Mouse (Mus musculus): ENCODE measurements around the gene Chmp6. TPM values are rescaled to one million over a fixed set of nuclear protein-coding genes. Genes with fewer than 3 reads are reported as not detected.
A peak's percentile ranks its signal among the peaks of the same experiment; 100 is the strongest.

Gene Chmp6
- total RNA-seq, 2 experiments from 2014 or later, result 32.7 to 33.3 TPM

- DNase-seq (ENCODE audit: low spot score), result peak; percentile 68
Observed at GRCm38 (mm10) chr11:119935457-119935856, 22.2 kb downstream of the Chmp6 start.

- no peak for DNase-seq (ENCODE audit: low spot score)
Observed at GRCm38 (mm10) chr11:119936456-119936855, 23.2 kb downstream of the Chmp6 start.

- DNase-seq (ENCODE audit: low spot score), result no peak
Observed at GRCm38 (mm10) chr11:119937216-119937615, 24.0 kb downstream of the Chmp6 start.

DNA sequence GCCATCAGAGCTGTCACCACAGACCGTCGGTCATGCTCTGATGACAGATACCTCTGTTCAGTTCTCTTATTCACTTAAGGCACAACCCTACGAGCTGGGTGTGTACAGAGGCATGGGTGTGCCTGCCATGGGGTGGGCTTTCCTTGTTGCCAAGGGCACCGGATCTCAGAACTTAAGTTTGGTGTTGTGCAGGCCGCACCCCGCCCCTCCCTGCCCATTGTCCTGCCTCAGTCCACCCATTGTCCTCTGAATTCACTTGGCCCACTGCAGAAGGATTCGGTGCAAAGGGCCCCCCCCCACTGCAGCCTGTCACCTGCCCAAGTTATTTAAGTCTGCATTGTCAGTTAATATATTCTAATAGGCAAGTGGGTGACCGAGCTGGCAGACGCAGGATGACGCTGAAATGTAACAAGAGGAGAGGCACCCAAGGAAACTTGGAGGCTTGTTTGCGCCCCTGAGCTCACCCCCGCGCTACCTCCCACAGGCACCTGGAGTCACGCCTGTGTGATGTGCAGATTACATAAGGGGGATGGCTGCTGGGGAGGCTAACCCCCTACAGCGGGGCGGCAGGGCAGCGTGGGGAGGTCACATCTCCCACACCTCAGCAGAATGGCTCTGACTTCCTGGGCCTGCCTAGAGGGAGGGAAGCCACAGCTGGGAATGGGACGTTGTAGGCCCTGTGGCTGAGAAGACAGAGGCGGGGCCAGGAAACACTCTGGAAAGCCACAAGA lies 24.7 kb downstream of the Chmp6 start:
- no peak for DNase-seq (ENCODE audit: low spot score)

DNA sequence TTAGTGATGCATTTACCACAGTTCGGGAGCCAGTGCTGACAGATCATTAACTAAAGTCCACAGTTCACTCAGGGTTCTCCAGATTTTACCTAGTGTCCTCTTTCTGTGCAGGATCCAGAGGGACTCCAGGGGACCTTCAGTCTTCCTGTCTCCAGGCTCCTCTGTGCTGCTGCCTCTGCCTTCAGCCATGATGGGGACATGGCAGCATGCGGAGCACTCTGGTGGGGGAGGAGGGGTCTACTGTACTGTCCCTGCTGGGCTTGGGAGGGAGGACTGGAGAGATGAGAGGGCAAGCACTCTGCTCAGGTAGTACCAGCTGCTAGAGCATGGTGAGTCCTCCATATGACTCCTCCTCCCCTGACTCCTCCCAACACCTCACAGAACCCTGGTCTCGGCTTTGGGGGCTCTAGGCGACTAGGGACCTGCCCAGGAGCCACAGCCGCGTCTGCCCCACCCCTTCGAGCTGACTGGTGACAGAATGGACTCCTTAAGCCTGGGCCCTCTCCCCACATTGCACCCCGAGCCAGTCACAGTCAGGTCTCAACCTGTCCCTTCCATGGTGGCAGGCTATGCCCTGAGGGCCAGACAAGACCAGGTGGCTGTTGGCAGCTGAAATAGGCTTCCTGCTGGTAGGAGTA lies 26.0 kb downstream of the Chmp6 start:
- DNase-seq (ENCODE audit: low spot score), result no peak

- no peak for DNase-seq (ENCODE audit: low spot score)
Observed at GRCm38 (mm10) chr11:119939711-119940106, 26.5 kb downstream of the Chmp6 start.

DNA sequence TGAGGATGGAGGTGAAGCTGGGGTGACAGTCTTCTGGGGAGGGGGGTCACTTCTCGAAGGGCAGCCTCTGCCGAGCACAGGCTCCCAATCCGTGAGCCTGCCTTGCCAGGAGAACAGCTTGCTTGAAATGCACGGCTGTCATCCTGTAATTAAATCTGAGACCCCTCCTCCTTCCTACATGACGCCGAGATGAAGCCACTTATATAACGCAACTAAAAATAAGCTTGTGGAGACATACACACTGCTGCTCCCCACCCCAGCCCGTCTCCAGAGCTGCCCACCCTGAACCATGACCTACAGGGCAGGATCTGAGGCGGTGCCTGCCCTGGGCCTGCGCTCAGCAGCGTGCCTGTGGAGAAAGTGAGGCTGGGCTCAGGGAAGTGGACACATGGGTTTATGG lies 26.9 kb downstream of the Chmp6 start:
- no peak for DNase-seq (ENCODE audit: low spot score)

GRCm38 (mm10) chr11:119941794-119942193 lies 28.6 kb downstream of the Chmp6 start:
- DNase-seq (ENCODE audit: low spot score), result no peak

DNA sequence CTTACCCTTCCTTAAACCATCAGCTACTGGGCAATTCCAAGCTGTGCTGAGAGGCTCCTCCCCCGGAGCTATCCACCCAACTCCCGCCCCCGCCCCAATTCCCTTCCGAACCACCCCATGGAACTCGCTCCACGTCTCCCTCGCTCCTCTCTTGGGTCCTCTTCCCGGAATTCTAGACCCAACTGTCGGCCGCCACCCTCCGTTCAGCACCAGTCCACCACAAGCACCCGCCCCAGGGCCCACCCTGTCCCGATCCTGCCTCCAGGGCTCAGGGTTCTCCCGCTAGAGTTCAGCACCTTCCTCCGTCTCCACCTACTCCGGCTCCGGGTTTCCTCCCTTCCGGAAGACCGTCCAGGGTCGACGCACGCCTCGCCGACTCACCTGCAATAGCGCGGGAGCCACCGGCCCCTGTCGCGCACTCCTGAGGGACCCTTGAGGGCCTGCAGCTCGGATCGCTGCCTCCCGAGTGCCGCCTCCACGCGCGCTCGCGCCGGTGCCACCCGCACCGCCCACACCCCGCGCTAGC lies 29.0 kb downstream of the Chmp6 start:
- peak; percentile 26 for DNase-seq (ENCODE audit: low spot score)

DNA sequence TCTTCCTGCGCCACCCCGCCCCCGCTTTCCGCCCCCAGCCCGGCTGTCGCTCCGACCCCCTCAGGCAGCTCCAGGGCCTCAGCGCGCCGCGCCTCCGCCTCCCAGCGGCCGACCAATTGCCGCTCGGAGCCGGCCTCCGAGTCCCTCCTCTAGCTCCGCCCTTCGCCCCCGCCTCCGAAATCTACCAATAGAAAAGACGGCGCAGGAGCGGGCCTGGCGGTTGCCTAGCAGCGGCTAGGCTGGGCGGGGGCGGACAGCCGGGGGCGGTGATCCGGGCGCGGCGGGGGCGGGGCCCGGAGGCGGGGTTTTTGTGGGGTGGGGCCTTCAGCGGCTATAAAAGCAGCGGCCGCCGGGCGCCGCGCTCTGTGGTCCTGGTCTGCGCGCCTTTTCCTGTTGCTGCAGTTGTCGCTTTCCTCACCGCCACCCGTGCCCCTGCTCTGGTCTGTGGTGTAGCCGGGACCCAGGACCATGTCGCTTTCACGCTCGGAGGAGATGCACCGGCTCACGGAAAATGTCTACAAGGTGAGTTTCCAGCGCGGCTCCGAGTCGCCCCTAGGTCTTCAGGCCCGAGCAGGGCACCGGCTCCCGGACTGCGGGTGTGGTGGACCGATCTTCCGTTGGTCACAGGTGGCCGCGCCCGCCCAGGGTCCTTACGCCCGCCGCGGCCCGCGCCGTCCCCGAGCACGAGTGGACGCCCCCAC lies 29.6 kb downstream of the Chmp6 start, which contains the start of gene Baiap2:
Gene Baiap2, plus strand, starts transcription at position 37 of the 701 bp plus-strand sequence.
- DNase-seq (ENCODE audit: low spot score), result peak; percentile 98

DNA sequence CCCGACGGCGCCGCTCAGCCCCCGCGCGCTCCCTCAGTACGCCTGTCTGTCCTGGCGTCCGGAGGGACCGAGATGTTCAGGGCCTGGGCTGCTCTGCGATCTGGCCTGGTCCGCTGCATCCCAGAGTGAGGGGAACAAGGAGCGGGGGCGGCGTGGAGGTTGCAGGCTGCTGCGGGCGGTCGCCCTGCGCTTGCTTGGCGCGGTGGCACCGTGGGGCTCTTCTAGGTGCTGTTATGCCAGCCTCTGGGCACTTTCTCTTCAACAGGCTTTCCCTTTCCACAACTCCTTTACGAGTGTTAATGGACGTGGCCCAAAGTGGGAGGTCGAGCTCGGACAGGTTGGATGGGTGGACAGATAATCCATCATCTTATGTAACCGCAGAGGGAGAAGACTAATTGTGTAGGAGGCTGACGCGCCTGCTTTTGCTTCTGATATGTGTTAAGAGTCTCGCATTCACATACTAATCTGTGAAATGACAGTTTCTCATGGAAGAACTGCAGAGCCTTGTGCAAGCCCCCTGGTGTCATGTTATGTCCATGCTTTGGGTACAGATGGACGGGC lies 30.3 kb downstream of the Chmp6 start:
- no peak for DNase-seq (ENCODE audit: low spot score)

DNA sequence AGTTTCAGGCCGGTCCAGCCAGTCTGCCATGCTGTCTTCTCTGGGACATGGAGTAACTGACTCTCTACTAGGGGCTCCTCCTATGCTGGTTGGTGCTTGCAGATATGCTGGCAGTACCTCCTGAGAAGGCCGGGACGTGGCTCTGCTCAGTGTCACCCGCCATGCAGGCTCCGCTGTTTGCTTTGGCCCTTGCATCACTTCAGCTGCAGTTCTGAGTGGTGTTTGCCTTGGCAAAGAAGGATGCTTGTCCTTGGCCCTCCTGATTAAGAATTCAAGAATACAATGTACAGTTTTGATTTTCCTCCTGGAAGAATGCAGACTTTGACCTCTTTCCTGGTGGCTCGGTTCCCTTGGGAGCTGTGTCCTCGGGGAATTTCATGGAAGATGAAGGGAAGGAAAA lies 32.1 kb downstream of the Chmp6 start:
- no peak for DNase-seq (ENCODE audit: low spot score)

DNA sequence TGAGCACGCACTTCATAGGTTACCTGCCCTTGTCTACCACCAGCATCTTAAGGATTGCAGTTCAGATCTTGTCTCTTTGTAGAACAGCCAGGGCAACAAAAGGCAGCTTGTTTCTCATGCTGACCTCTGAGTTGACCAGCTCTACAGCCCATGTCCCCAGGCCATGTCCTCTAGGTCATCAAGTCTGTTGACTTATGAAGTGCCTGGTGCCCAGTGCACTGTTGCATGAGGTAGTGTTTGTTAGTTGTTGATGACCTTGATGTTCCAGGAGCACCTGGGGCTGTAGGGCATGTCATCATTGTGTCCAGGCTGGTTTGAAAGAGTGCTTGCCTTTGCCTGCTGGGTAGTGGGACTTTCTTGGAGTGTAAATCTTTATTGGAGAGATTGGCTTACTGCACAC lies 34.2 kb downstream of the Chmp6 start:
- no peak for DNase-seq (ENCODE audit: low spot score)

- no peak for DNase-seq (ENCODE audit: low spot score)
Observed at GRCm38 (mm10) chr11:119947897-119948296, 34.7 kb downstream of the Chmp6 start.

DNA sequence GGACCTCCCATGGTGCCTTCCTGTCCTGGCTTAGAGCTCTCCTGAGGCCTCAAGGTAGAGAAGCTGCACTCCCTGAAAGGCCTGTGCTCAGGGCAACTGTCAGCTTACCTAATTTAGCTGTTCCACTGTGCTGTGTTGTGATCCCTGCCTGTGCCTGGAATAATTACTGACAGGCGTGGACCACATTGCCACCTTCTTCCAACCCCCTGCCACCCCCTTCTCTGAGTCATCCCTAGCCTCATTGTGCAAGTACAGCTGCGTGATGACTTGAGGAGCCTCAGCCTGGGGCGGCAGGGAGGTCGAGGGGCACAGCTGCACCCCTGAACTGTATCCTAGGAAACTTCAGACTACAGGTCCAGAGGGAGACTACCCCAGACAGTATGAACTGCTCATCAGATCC lies 35.1 kb downstream of the Chmp6 start:
- no peak for DNase-seq (ENCODE audit: low spot score)

DNA sequence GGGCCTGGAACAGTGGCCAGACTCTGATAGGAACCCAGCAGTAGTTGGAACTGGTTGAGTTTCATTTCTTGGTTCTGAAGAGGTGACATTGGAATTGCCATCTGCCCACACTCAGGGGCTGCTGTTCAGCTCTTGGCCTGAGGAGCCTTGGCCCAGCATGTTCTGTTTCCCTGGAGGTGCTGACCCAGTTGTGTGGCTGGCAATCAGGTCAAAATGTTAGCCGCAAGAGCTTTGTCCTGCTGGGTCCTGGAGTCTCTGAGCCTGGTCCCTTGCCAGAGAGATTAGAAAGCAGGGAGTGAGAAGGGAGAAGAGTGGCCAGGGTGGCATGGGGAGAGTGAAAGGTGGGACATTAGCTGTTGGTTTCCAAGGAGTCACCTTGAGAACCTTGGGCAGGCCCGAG lies 35.6 kb downstream of the Chmp6 start:
- DNase-seq (ENCODE audit: low spot score), result no peak

DNA sequence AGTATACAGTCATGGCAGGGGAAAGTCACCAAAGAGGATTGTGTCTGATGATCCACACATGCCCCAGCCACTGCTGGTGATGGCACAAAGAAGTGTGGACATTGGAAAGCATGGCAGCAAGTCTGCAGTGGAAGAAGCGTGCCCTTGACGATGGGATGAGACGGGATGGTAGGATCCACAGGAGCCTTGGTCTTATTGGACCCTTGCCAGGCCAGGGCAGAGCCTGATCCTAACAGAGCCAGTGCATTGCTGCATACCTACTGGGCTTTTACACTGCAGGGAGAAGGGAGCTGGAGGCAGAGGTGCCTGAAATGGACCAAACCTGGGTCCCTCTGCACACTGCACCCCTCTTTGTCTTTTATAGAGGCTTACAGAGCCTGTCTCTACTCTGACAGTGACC lies 37.3 kb downstream of the Chmp6 start:
- no peak for DNase-seq (ENCODE audit: low spot score)

- DNase-seq (ENCODE audit: low spot score), result no peak
Observed at GRCm38 (mm10) chr11:119951326-119951725, 38.1 kb downstream of the Chmp6 start.

DNA sequence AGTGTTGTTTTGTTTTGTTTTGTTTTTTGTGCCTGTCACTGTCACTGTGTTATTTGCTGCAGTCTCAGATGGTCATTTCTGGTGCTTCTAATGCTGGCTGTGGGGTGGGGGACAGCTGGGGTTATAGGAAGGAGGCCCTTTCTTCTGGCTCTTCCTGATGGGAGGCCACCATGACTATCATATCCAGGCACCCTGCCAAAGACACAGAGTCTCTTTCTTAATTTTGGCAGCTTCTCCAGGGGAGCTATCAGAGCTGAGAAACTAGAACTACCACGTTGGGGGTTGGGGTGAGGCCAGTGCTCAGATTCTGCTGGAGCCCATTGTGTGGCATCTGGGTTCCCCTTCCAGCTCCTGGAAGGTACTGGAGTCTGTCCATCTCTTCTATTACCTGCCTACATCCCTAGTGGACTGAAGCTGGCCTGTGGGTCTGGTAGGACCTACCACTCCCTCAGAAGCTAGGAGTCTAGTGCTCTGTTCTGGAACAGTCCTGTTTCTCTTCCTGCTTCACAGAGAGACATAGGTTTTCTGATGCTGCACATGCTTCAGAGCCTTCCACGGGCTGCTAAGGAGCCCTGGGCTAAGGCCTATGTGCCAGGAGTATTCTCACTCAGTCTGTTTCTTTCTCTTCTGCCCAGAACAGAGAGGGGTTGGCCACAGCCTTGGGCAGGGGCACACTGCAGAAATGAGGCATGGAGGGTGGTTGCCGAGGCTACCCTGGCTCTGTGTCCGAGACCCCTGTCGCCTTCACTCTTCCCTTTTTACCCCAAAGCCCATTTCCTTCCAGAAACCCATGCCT lies 39.4 kb downstream of the Chmp6 start:
- DNase-seq (ENCODE audit: low spot score), result peak; percentile 61

- no peak for DNase-seq (ENCODE audit: low spot score)
Observed at GRCm38 (mm10) chr11:119954233-119954632, 41.0 kb downstream of the Chmp6 start.

DNA sequence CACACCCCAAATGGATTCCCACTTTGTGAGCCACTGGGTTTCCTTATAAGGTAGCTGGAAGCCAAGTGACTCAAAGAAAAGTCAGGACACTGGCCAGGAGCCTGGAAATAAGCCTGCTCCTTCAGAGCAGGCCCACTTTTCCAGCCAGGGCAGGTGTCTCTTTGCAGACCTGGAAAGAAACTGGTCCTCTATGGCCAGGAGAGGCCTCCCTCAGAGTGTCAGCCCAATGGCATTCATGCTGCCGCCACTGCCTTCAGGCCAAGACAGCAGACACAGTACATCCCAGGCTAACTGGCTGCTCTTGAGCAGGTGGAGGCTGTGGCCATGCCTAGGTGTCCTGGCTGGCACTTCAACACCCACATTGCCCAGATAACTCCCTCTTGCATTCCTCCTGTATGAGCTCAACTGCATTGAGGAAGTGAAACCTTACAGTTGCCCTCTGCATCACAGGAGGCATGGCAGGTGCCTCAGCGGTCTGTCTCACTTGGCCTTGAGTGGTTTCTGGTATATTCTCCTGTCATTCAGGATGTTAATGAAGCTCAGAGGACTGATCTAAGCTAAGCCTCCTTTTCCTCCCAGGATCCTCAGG lies 41.6 kb downstream of the Chmp6 start:
- no peak for DNase-seq (ENCODE audit: low spot score)

Measured in gastrocnemius, adult 18-20 months (tissue).